Mouse (Mus musculus) kidney, postnatal 14 days (tissue): ENCODE measurements at regions not wholly inside any gene's neighbourhood (a gene's known extent, or its start where the extent isn't known, plus 50 kb on each side); places are given as distances from the start of the nearest gene placed in this dataset.

ENCODE experiments used
- DNase-seq: peaks from one replicate; pipeline ENCODE4 v3.0.0; 2022; ENCODE audit warnings: mixed read lengths

DNA sequence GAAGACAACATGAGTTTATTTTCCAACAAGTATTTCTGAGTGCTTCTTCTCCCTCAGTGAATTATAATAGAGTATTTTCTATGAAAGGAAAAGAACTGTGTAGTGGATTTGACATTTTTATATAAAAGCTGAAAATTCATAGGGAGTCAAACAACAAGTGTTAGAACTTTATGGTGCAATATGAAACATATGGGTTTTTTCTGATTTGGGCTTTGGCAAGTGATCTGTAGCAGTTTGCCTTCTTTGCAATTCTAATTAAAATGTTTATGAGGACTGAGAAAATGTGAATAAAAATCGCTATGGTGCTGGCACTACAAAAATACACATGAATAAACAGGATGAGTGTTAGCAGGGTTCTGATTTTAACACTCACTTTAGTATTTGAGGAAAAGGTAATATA lies 341.0 kb downstream of the Gabrg1 start:
- DNase-seq, result no peak

DNA sequence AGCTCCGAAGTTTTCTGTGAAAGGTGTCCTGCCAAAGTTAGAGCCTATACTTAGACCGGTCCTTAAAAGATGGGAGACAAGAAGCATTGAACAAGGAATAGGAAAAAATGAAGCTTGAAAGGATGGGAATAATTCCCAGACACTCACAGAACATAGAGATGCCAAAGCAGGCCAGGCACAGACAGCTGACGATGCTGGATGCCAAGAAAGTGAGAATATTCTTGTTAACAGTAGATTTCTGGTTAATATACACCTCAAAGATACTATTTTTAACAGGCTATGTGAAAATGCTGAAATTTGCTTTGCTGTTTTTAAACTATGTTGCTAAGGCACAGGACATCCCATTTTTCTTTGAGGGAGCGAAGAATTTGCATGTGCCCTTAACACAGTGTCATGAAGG lies 366.3 kb downstream of the Gabrg1 start:
- no peak for DNase-seq

DNA sequence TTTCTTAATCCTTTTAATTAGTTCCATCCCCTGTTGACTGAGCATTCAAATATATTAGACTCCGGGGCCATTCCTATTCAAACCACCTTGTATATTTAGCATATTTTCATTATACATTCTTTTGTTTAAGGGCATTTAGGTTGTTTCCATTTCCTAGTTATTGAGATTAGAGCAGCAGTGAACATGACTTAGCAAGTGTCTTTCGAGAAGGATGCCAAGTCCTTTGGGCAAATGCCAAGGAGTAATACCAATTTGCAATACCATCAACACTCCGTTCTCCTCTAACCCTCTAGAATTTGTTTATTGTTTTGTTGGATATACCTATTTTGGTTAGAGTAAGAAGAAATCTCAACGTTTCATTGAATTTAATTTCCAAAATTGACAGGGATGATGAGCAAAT lies 407.8 kb downstream of the Gabrg1 start:
- DNase-seq, result no peak

DNA sequence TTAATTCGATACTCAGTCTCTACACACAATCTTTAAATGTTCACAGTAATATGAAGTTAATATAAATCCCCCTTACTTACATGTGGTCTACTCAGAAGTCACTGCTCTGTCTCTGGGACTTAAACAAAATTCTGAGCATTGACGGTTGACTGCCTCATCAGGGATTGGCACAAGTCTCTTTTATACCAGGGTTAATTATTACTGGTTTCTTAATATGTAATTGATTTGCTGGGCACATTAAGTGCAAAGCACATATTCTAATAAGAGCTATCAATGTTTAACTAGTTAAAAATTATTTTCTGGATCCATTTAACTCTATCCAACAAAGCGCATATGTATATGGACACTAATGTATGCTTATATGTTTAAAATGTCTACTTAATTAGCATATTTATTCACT lies 441.9 kb downstream of the Gabrg1 start:
- peak; percentile 15 for DNase-seq

DNA sequence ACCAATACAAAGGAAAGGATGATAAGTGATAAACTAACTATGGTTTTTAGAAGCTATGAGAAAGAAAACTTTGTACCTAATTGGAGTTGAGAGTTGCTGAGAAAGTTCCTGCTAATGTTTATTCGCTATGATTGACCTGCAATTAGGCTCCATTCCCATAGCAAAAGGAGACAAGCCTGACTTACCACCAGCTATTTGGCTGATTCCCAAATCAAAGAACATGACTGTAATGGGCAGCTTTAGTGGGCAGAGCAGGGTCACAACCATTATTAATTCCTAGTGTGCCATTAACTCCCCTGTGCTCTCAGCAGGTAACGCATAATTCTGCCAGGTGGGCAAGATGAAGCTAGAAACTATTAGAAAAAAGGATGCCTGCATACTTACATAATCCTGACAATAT lies 452.5 kb downstream of the Gabrg1 start:
- peak; percentile 64 for DNase-seq

DNA sequence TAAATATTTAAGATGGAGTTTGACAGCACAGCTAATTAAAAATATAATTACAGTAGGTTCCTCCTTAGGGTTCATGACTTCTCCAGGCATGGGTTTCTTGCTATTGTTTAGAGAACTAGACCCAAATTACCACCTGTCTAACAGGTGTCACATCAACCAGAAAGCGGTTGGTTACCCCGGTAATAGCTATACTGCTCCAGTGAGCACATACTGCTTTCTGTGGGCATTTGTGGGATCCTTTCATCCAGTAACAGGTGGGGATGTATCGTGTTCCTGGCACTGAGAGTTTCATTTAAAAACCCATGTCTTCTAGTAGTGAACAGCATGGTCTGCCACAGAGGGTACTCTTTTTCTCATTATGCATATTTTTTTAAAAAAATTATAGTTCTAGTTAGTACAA lies 455.1 kb downstream of the Gabrg1 start:
- DNase-seq, result no peak
